Mouse (Mus musculus): ENCODE measurements around the gene Lin52. TPM values are rescaled to one million over a fixed set of nuclear protein-coding genes. Genes with fewer than 3 reads are reported as not detected.

Lin52 gene
- polyA plus RNA-seq, 1 experiment from 2014 or later = 5.9 TPM

- no peak overlapping the region for H3K27ac ChIP-seq
- no peak overlapping the region for H3K4me3 ChIP-seq (ENCODE audit: inconsistent target)
- no peaks in the 10 kb centered on the region for H3K36me3 ChIP-seq (ENCODE audit: inconsistent target)
- WGBS (ENCODE audit: missing documents) = 93% methylated on average over 11 of the region's 11 CpGs
- H3K79me2 ChIP-seq (ENCODE audit: inconsistent target) = no peaks in the 10 kb centered on the region
Observed at GRCm38 (mm10) chr12:84541391-84541958, 90.3 kb downstream of the Lin52 start.

- WGBS (ENCODE audit: missing documents) = 4% methylated on average over 12 of the region's 12 CpGs
- Histone ChIP-seq H3K4me3 (ENCODE audit: inconsistent target) (no peak overlapping the region), H3K27ac (no peak overlapping the region), H3K36me3 (ENCODE audit: inconsistent target) (no peaks in the 10 kb centered on the region), H3K79me2 (ENCODE audit: inconsistent target) (no peaks in the 10 kb centered on the region)
Observed at GRCm38 (mm10) chr12:84546028-84546427, 94.8 kb downstream of the Lin52 start.

DNA sequence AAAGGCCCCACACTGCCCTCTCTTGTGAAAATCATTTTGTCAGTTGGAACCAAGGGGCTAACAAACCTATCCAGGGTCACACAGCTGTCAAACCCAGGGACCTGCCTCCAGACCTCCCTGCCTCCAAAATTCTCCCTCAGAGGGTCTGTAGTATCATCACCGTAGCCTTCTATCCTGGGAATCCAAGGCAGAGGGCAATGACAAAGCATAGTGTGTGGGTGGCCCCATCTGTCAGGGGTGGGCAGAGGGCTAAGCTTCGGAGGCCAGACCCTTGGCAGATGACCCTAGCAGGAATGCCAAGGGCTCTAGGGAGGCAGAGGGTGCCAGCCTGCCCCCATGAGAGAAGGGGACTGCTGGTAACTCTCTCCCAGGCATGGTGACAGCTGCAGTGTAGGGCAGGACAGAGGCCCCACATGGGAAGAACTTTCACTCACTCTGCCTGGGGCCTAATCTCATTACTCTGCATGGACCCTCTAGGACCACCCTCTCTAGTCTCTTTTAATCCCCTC lies 95.4 kb downstream of the Lin52 start:
- Histone ChIP-seq H3K27ac (no peak overlapping the region), H3K36me3 (ENCODE audit: inconsistent target) (no peaks in the 10 kb centered on the region), H3K4me3 (ENCODE audit: inconsistent target) (no peak overlapping the region), H3K79me2 (ENCODE audit: inconsistent target) (no peaks in the 10 kb centered on the region)
- 88% methylated on average over 2 of the region's 2 CpGs for WGBS (ENCODE audit: missing documents)

DNA sequence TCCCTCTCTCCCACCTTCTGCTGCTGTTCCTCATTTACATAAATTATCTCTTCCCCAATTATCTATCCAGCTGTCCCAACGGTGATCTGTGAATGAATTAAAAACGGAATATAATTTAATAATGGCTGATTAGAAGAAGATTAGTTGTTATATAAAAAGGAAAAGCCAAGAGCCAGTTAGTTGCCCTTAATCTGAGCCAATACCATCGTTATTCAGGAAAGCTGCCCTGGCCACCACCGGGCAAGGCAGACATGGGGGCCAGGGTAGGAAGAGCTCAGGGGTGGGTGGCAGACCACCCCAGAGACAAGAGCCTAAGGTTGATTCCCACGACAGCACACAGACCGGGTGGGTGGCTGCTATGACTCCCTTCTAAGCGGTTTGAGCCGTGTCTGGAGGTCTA lies 97.0 kb downstream of the Lin52 start:
- H3K36me3 ChIP-seq (ENCODE audit: inconsistent target) = no peaks in the 10 kb centered on the region
- no peaks in the 10 kb centered on the region for H3K79me2 ChIP-seq (ENCODE audit: inconsistent target)
- no peak overlapping the region for H3K4me3 ChIP-seq (ENCODE audit: inconsistent target)
- no peak overlapping the region for H3K27ac ChIP-seq
- 83% methylated on average over 7 of the region's 8 CpGs for WGBS (ENCODE audit: missing documents)

- H3K36me3 ChIP-seq (ENCODE audit: inconsistent target) = no peaks in the 10 kb centered on the region
- 74% methylated on average over 8 of the region's 8 CpGs for WGBS (ENCODE audit: missing documents)
- no peaks in the 10 kb centered on the region for H3K79me2 ChIP-seq (ENCODE audit: inconsistent target)
- no peak overlapping the region for H3K4me3 ChIP-seq (ENCODE audit: inconsistent target)
- H3K27ac ChIP-seq = no peak overlapping the region
Observed at GRCm38 (mm10) chr12:84555218-84555617, 104.0 kb downstream of the Lin52 start.

DNA sequence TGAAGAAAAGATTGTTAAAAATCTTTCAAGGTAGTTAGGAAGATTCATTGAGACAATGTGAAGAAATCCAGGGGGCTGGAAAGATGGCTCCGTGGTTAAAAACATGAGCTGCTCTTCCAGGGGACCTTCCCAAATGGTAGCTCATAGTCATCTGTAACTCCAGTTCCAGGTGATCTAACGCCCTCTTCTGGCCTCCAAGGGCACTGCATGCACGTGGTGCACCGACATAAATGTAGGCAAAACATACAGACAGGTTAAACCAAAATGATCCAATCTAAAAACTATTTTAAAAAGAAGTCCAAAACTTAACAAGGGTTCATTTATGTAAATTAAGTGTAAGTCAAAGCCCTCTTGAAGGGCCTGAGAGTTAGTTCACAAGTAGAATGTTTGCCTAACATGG lies 111.3 kb downstream of the Lin52 start:
- no peaks in the 10 kb centered on the region for H3K79me2 ChIP-seq (ENCODE audit: inconsistent target)
- H3K27ac ChIP-seq = no peak overlapping the region
- H3K36me3 ChIP-seq (ENCODE audit: inconsistent target) = no peaks in the 10 kb centered on the region
- WGBS (ENCODE audit: missing documents) = 56% methylated on average over 4 of the region's 4 CpGs
- H3K4me3 ChIP-seq (ENCODE audit: inconsistent target) = no peak overlapping the region

- no peak overlapping the region for H3K4me3 ChIP-seq (ENCODE audit: inconsistent target)
Observed at GRCm38 (mm10) chr12:84567576-84567975, 116.4 kb downstream of the Lin52 start.

DNA sequence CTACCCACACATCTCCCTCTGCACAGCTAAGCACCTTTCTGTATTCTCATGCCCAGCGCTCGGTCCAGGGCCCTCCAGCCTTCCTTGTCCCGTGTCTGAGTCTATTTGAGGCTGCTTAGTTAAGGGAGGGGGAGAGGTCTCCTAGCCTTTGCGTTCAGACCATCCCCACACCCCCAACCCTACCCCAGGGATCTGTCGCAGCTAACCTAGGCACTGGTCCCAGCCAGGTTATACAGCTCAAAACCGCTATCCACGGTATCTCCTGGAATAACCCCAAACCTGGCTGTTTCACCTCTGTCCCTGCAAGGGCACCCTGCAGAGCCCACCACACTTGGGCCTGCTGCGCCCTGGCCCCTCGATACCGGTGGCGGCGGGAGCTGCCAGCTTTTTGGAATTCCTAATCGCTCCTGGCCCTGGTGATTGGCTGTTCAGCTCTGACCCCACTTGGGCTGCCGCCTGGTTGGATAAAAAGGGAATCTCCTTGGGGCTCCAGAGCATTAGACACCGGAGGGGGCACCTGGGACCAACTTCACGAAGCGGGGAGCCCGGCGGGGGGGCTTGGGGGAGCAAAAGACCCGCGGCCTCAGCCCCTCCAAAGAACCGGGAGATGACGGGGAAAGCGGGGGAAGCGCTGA lies 118.2 kb downstream of the Lin52 start, which contains the start of gene Vsx2:
TSS of gene Vsx2 (plus strand) at position 427 of the 635 bp plus-strand sequence.
- Histone ChIP-seq H3K79me2 (ENCODE audit: inconsistent target) (no peaks in the 10 kb centered on the region), H3K36me3 (ENCODE audit: inconsistent target) (no peaks in the 10 kb centered on the region), H3K4me3 (ENCODE audit: inconsistent target) (no peak within 1 kb of the TSS), H3K27ac (no peak within 1 kb of the TSS)
- 22% methylated on average over 24 of the region's 25 CpGs for WGBS (ENCODE audit: missing documents)

More at GRCm38 (mm10) chr12:84567576-84567975, 116.4 kb downstream of the Lin52 start:
- no peak overlapping the region for H3K27ac ChIP-seq
- no peaks in the 10 kb centered on the region for H3K79me2 ChIP-seq (ENCODE audit: inconsistent target)
- H3K36me3 ChIP-seq (ENCODE audit: inconsistent target) = no peaks in the 10 kb centered on the region
- WGBS (ENCODE audit: missing documents) = 61% methylated on average over 6 of the region's 6 CpGs

- WGBS (ENCODE audit: missing documents) = 6% methylated on average over 39 of the region's 40 CpGs
- Histone ChIP-seq H3K27ac (no peak overlapping the region), H3K79me2 (ENCODE audit: inconsistent target) (no peaks in the 10 kb centered on the region), H3K36me3 (ENCODE audit: inconsistent target) (no peaks in the 10 kb centered on the region), H3K4me3 (ENCODE audit: inconsistent target) (no peak overlapping the region)
Observed at GRCm38 (mm10) chr12:84569976-84570693, 118.9 kb downstream of the Lin52 start.

- WGBS (ENCODE audit: missing documents) = 8% methylated on average over 34 of the region's 34 CpGs
- H3K4me3 ChIP-seq (ENCODE audit: inconsistent target) = no peak overlapping the region
- no peaks in the 10 kb centered on the region for H3K79me2 ChIP-seq (ENCODE audit: inconsistent target)
- H3K27ac ChIP-seq = no peak overlapping the region
- H3K36me3 ChIP-seq (ENCODE audit: inconsistent target) = no peaks in the 10 kb centered on the region
Observed at GRCm38 (mm10) chr12:84570694-84571415, 119.6 kb downstream of the Lin52 start.

DNA sequence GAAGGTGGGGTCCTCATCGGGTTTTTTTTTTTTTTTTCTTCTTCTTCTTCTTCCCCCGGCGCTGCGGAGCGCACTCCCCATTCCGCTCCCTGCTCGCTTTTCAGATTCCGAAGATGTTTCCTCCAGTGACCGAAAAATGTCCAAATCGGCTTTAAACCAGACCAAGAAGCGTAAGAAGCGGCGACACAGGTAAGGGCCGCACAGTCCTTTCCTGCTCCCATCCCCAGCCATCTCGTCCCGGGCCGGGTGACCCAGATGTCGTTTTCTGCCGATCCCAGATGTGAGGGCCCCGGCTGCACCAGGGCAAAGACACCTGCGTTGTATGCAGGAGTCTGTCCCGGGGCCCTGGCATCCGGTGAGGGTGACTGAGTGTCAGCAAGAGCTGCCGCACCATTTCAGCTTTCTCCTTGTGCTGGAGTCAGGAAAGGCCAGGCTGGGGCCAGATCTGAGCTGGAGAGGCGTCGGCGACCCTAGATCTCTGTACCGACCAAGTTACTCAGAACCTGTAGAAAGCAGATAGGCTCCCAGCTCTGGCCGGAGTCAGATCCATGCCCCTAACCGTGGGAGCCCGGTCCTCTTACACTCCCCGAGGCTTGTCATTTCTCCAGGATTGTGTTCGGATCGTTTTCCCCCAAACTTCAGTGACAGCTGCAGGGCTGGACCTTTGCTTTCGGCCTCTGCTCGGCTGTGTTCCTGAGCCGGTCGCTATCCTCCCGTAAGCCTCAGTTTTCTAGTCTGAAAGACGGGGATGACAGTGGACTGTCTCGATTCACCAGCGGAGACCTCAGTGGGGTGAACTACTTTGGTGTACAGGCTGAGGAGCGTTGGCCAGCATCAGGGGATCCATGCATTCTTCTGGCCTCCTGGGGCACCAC lies 120.5 kb downstream of the Lin52 start:
- Histone ChIP-seq H3K79me2 (ENCODE audit: inconsistent target) (no peaks in the 10 kb centered on the region), H3K36me3 (ENCODE audit: inconsistent target) (no peaks in the 10 kb centered on the region), H3K4me3 (ENCODE audit: inconsistent target) (no peak overlapping the region), H3K27ac (no peak overlapping the region)
- 6% methylated on average over 42 of the region's 43 CpGs for whole genome bisulfite sequencing (ENCODE audit: missing documents)

DNA sequence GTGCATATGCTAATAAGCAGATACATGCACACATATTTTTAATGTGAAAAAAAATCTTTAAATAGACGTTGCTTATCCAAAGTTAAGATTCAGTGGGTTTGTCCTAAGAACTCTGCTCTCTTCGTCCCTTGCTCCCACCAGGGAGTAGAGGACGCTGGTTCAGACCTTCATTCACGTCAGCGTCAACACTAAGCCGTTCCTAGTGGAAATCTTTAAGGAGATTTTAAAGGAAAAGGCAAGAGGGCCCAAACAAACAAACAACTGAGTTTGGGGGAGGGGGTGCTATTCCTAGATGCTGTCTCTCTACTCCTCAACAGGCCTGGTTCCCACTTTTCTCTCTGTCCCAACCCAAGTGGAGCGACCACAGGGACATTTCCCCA lies 121.1 kb downstream of the Lin52 start:
- no peaks in the 10 kb centered on the region for H3K36me3 ChIP-seq (ENCODE audit: inconsistent target)
- 17% methylated on average over 7 of the region's 7 CpGs for WGBS (ENCODE audit: missing documents)

GRCm38 (mm10) chr12:84573094-84573493 lies 121.9 kb downstream of the Lin52 start:
- no peak overlapping the region for H3K4me3 ChIP-seq (ENCODE audit: inconsistent target)
- H3K79me2 ChIP-seq (ENCODE audit: inconsistent target) = no peaks in the 10 kb centered on the region
- H3K27ac ChIP-seq = no peak overlapping the region
- 53% methylated on average over 7 of the region's 7 CpGs for WGBS (ENCODE audit: missing documents)
- no peaks in the 10 kb centered on the region for H3K36me3 ChIP-seq (ENCODE audit: inconsistent target)

More for the DNA sequence above, 121.1 kb downstream of the Lin52 start:
- H3K4me3 ChIP-seq (ENCODE audit: inconsistent target) = no peak overlapping the region
- no peak overlapping the region for H3K27ac ChIP-seq
- H3K79me2 ChIP-seq (ENCODE audit: inconsistent target) = no peaks in the 10 kb centered on the region

All from macrophage (primary cell).